Mouse (Mus musculus): ENCODE measurements around the gene Ret.

GRCm38 (mm10) chr6:118150988-118151387 is 46.5 kb downstream of the Ret start:
- TF ChIP-seq CTCF (IDR thresholded peaks at IDR 0.05) (no peak), EP300 (IDR thresholded peaks at IDR 0.05) (no peak)

Measured in lung, postnatal 0 days (tissue).